Mouse (Mus musculus) embryonic fibroblast, embryonic 13.5 days (primary cell): ENCODE data around the gene Cd207.

ENCODE experiments used
- CTCF ChIP-seq: IDR thresholded peaks from 2 replicates; pipeline ENCODE4 v1.5.1; 2011; ENCODE audit warnings: mild to moderate bottlenecking, control low read depth, low read length, moderate library complexity, borderline replicate concordance; ENCODE audit not compliant: insufficient read depth
- POLR2A ChIP-seq: IDR thresholded peaks from 2 replicates; pipeline ENCODE4 v1.6.1; 2011; ENCODE audit warnings: low read depth, mild to moderate bottlenecking, control low read depth, low read length, moderate library complexity

- TF ChIP-seq CTCF = no peak
- TF ChIP-seq POLR2A = no peak
Observed at GRCm38 (mm10) chr6:83727178-83727577, 49.5 kb upstream of the Cd207 start.
